Mouse (Mus musculus) left cerebral cortex, adult 9 months (tissue): ENCODE data around the gene Capn10.

Experiments used
- DNase-seq, 2 experiments: peaks; one replicate each; pipeline ENCODE4 v3.0.0; 2022; ENCODE audit warnings: low spot score in 2 of 2

Capn10 gene

GRCm38 (mm10) chr1:92972854-92973253 lies 38.7 kb downstream of the Capn10 start:
- DNase-seq, result peak in 1 of 2 experiments; percentile 23

- no peak for DNase-seq
These were observed 42.0 kb downstream of the Capn10 start for GRCm38 (mm10) chr1:92976141-92976566.

GRCm38 (mm10) chr1:92978645-92979044 lies 44.5 kb downstream of the Capn10 start:
- no peak for DNase-seq

- no peak for DNase-seq
These were observed 45.0 kb downstream of the Capn10 start for GRCm38 (mm10) chr1:92979073-92979602.

GRCm38 (mm10) chr1:92981056-92981845 lies 47.1 kb downstream of the Capn10 start:
- no peak for DNase-seq

- no peak for DNase-seq
These were observed 48.9 kb downstream of the Capn10 start for GRCm38 (mm10) chr1:92982931-92983605.

GRCm38 (mm10) chr1:92984999-92985398 lies 50.8 kb downstream of the Capn10 start:
- DNase-seq, result no peak

GRCm38 (mm10) chr1:92988894-92989293 lies 54.7 kb downstream of the Capn10 start:
- no peak for DNase-seq

GRCm38 (mm10) chr1:92989891-92990290 lies 55.7 kb downstream of the Capn10 start:
- no peak for DNase-seq

- DNase-seq, result no peak
These were observed 58.2 kb downstream of the Capn10 start for GRCm38 (mm10) chr1:92992214-92992855.

- no peak for DNase-seq
These were observed 58.7 kb downstream of the Capn10 start for GRCm38 (mm10) chr1:92992880-92993279.
